Mouse (Mus musculus): Measurements from ENCODE around the gene Vmn1r196. TPM values are rescaled to one million over a fixed set of nuclear protein-coding genes. Genes with fewer than 3 reads are reported as not detected.

Vmn1r196 gene
- polyA plus RNA-seq, 1 experiment from 2014 or later, result not detected

Other genes with a start within 250 kb of the Vmn1r196 start
- gene Hist1h4i, start 248.6 kb upstream of the Vmn1r196 start, polyA plus RNA-seq (2015; fragmentation: Nextera tagmentation; extraction: Ambion mirVana), result 40.8 and 42.0 TPM in 2 replicates
- gene Hist1h2ag, start 247.0 kb upstream of the Vmn1r196 start, polyA plus RNA-seq (2015; fragmentation: Nextera tagmentation; extraction: Ambion mirVana), result 13.0 and 22.6 TPM in 2 replicates
- 17.5 and 18.4 TPM in 2 replicates for gene Hist1h2bj, start 246.7 kb upstream of the Vmn1r196 start, polyA plus RNA-seq (2015; fragmentation: Nextera tagmentation; extraction: Ambion mirVana)
- gene Vmn1r188, start 205.5 kb upstream of the Vmn1r196 start, polyA plus RNA-seq (2015; fragmentation: Nextera tagmentation; extraction: Ambion mirVana), result not detected in 2 replicates
- gene Vmn1r189, start 184.1 kb upstream of the Vmn1r196 start, polyA plus RNA-seq (2015; fragmentation: Nextera tagmentation; extraction: Ambion mirVana), result not detected in 2 replicates
- not detected in 2 replicates for gene Vmn1r191, start 106.0 kb upstream of the Vmn1r196 start, polyA plus RNA-seq (2015; fragmentation: Nextera tagmentation; extraction: Ambion mirVana)
- gene Vmn1r192, start 98.8 kb upstream of the Vmn1r196 start, polyA plus RNA-seq (2015; fragmentation: Nextera tagmentation; extraction: Ambion mirVana), result not detected in 2 replicates
- gene Vmn1r193, start 66.8 kb upstream of the Vmn1r196 start, polyA plus RNA-seq (2015; fragmentation: Nextera tagmentation; extraction: Ambion mirVana), result not detected in 2 replicates
- not detected in 2 replicates for gene Vmn1r194, start 45.7 kb upstream of the Vmn1r196 start, polyA plus RNA-seq (2015; fragmentation: Nextera tagmentation; extraction: Ambion mirVana)
- gene Vmn1r195, start 19.4 kb upstream of the Vmn1r196 start, polyA plus RNA-seq (2015; fragmentation: Nextera tagmentation; extraction: Ambion mirVana), result not detected in 2 replicates
- gene Vmn1r197, start 34.7 kb downstream of the Vmn1r196 start, polyA plus RNA-seq (2015; fragmentation: Nextera tagmentation; extraction: Ambion mirVana), result not detected in 2 replicates
- not detected in 2 replicates for gene Vmn1r198, start 60.4 kb downstream of the Vmn1r196 start, polyA plus RNA-seq (2015; fragmentation: Nextera tagmentation; extraction: Ambion mirVana)
- gene Vmn1r199, start 89.9 kb downstream of the Vmn1r196 start, polyA plus RNA-seq (2015; fragmentation: Nextera tagmentation; extraction: Ambion mirVana), result not detected in 2 replicates
- not detected in 2 replicates for gene Vmn1r200, start 100.5 kb downstream of the Vmn1r196 start, polyA plus RNA-seq (2015; fragmentation: Nextera tagmentation; extraction: Ambion mirVana)
- gene Vmn1r201, start 182.0 kb downstream of the Vmn1r196 start, polyA plus RNA-seq (2015; fragmentation: Nextera tagmentation; extraction: Ambion mirVana), result not detected in 2 replicates
- not detected in 2 replicates for gene Vmn1r202, start 215.5 kb downstream of the Vmn1r196 start, polyA plus RNA-seq (2015; fragmentation: Nextera tagmentation; extraction: Ambion mirVana)
- not detected in 2 replicates for gene Vmn1r203, start 228.2 kb downstream of the Vmn1r196 start, polyA plus RNA-seq (2015; fragmentation: Nextera tagmentation; extraction: Ambion mirVana)